Mouse (Mus musculus): ENCODE measurements around the gene Mri1. TPM values are rescaled to one million over a fixed set of nuclear protein-coding genes. Genes with fewer than 3 reads are reported as not detected.

Mri1 gene
- polyA plus RNA-seq, 1 experiment from 2014 or later = 62.9 TPM

GRCm38 (mm10) chr8:84233055-84233454 is 24.1 kb downstream of the Mri1 start:
- no peak overlapping the region for H3K4me2 ChIP-seq (replicated peaks)

GRCm38 (mm10) chr8:84230735-84231134 is 26.4 kb downstream of the Mri1 start:
- Histone ChIP-seq H3K27me3 (no peaks in the 10 kb centered on the region), H3K27ac (no peak overlapping the region), H3K9ac (no peak overlapping the region), H3K36me3 (peaks cover 85% of the 10 kb centered on the region), H3K9me3 (replicated peaks) (no peaks in the 10 kb centered on the region), H3K4me2 (replicated peaks) (no peak overlapping the region), H3K4me3 (no peak overlapping the region), H3K4me1 (peaks cover 16% of the 10 kb centered on the region)
- WGBS = 81% methylated on average over 17 of the region's 17 CpGs
- no peak for ATAC-seq (ENCODE audit: low FRiP score)

More at GRCm38 (mm10) chr8:84233055-84233454, 24.1 kb downstream of the Mri1 start:
- H3K9ac ChIP-seq = no peak overlapping the region
- H3K36me3 ChIP-seq = peaks cover 63% of the 10 kb centered on the region
- no peak overlapping the region for H3K27ac ChIP-seq
- H3K4me3 ChIP-seq = no peak overlapping the region
- no peaks in the 10 kb centered on the region for H3K9me3 ChIP-seq (replicated peaks)
- ATAC-seq (ENCODE audit: low FRiP score) = no peak
- H3K4me1 ChIP-seq = peaks cover 27% of the 10 kb centered on the region
- WGBS = 95% methylated on average over 2 of the region's 2 CpGs
- no peaks in the 10 kb centered on the region for H3K27me3 ChIP-seq

- H3K27ac ChIP-seq = no peak overlapping the region
- H3K4me1 ChIP-seq = no peaks in the 10 kb centered on the region
- H3K36me3 ChIP-seq = peaks cover 97% of the 10 kb centered on the region
- H3K27me3 ChIP-seq = no peaks in the 10 kb centered on the region
- 82% methylated on average over 21 of the region's 21 CpGs for WGBS
- no peak overlapping the region for H3K4me3 ChIP-seq
- no peak for ATAC-seq (ENCODE audit: low FRiP score)
- no peak overlapping the region for H3K4me2 ChIP-seq (replicated peaks)
- no peaks in the 10 kb centered on the region for H3K9me3 ChIP-seq (replicated peaks)
- H3K9ac ChIP-seq = no peak overlapping the region
These were observed 33.6 kb downstream of the Mri1 start for GRCm38 (mm10) chr8:84223322-84224029.

- no peak overlapping the region for H3K4me3 ChIP-seq
- ATAC-seq (ENCODE audit: low FRiP score) = no peak
- H3K9me3 ChIP-seq (replicated peaks) = no peaks in the 10 kb centered on the region
- no peak overlapping the region for H3K27ac ChIP-seq
- no peak overlapping the region for H3K9ac ChIP-seq
- no peaks in the 10 kb centered on the region for H3K4me1 ChIP-seq
- H3K4me2 ChIP-seq (replicated peaks) = no peak overlapping the region
- no peaks in the 10 kb centered on the region for H3K27me3 ChIP-seq
- WGBS = 94% methylated on average over 9 of the region's 9 CpGs
- H3K36me3 ChIP-seq = peaks cover 98% of the 10 kb centered on the region
These were observed 34.5 kb downstream of the Mri1 start for GRCm38 (mm10) chr8:84222566-84223165.

- no peak overlapping the region for H3K4me3 ChIP-seq
- no peak overlapping the region for H3K4me2 ChIP-seq (replicated peaks)
- no peaks in the 10 kb centered on the region for H3K9me3 ChIP-seq (replicated peaks)
- ATAC-seq (ENCODE audit: low FRiP score) = no peak
- peaks cover 98% of the 10 kb centered on the region for H3K36me3 ChIP-seq
- H3K27ac ChIP-seq = no peak overlapping the region
- 90% methylated on average over 7 of the region's 7 CpGs for WGBS
- H3K27me3 ChIP-seq = no peaks in the 10 kb centered on the region
- H3K4me1 ChIP-seq = no peaks in the 10 kb centered on the region
- no peak overlapping the region for H3K9ac ChIP-seq
These were observed 37.0 kb downstream of the Mri1 start for GRCm38 (mm10) chr8:84220105-84220504.

GRCm38 (mm10) chr8:84218143-84218542 is 39.0 kb downstream of the Mri1 start:
- peaks cover 98% of the 10 kb centered on the region for H3K36me3 ChIP-seq
- no peaks in the 10 kb centered on the region for H3K27me3 ChIP-seq
- H3K27ac ChIP-seq = no peak overlapping the region
- no peak overlapping the region for H3K4me2 ChIP-seq (replicated peaks)
- no peaks in the 10 kb centered on the region for H3K9me3 ChIP-seq (replicated peaks)
- no peaks in the 10 kb centered on the region for H3K4me1 ChIP-seq
- no peak overlapping the region for H3K4me3 ChIP-seq
- H3K9ac ChIP-seq = no peak overlapping the region
- ATAC-seq (ENCODE audit: low FRiP score) = no peak
- 95% methylated on average over 5 of the region's 5 CpGs for WGBS

GRCm38 (mm10) chr8:84217206-84217605 is 39.9 kb downstream of the Mri1 start:
- Histone ChIP-seq H3K4me2 (replicated peaks) (no peak overlapping the region), H3K27me3 (no peaks in the 10 kb centered on the region), H3K36me3 (peaks cover 98% of the 10 kb centered on the region), H3K9ac (no peak overlapping the region), H3K4me1 (no peaks in the 10 kb centered on the region), H3K9me3 (replicated peaks) (no peaks in the 10 kb centered on the region), H3K4me3 (no peak overlapping the region), H3K27ac (no peak overlapping the region)
- ATAC-seq (ENCODE audit: low FRiP score) = no peak
- 99% methylated on average over 11 of the region's 11 CpGs for WGBS

GRCm38 (mm10) chr8:84213277-84213676 is 43.8 kb downstream of the Mri1 start:
- peaks cover 18% of the 10 kb centered on the region for H3K4me1 ChIP-seq
- no peak overlapping the region for H3K4me2 ChIP-seq (replicated peaks)
- H3K9ac ChIP-seq = no peak overlapping the region
- no peak overlapping the region for H3K27ac ChIP-seq
- H3K9me3 ChIP-seq (replicated peaks) = no peaks in the 10 kb centered on the region
- no peak for ATAC-seq (ENCODE audit: low FRiP score)
- H3K36me3 ChIP-seq = peaks cover 78% of the 10 kb centered on the region
- no peak overlapping the region for H3K4me3 ChIP-seq
- no peaks in the 10 kb centered on the region for H3K27me3 ChIP-seq
- WGBS = 92% methylated on average over 4 of the region's 4 CpGs

GRCm38 (mm10) chr8:84211881-84212563 is 45.1 kb downstream of the Mri1 start:
- ATAC-seq (ENCODE audit: low FRiP score) = no peak
- 91% methylated on average over 31 of the region's 31 CpGs for WGBS
- H3K36me3 ChIP-seq = peaks cover 65% of the 10 kb centered on the region
- H3K4me1 ChIP-seq = peaks cover 26% of the 10 kb centered on the region
- H3K4me2 ChIP-seq (replicated peaks) = no peak overlapping the region
- no peak overlapping the region for H3K9ac ChIP-seq
- no peaks in the 10 kb centered on the region for H3K9me3 ChIP-seq (replicated peaks)
- H3K27ac ChIP-seq = no peak overlapping the region
- H3K4me3 ChIP-seq = no peak overlapping the region
- no peaks in the 10 kb centered on the region for H3K27me3 ChIP-seq

GRCm38 (mm10) chr8:84211202-84211601 is 45.9 kb downstream of the Mri1 start:
- peaks cover 57% of the 10 kb centered on the region for H3K36me3 ChIP-seq

GRCm38 (mm10) chr8:84210167-84210791 is 46.8 kb downstream of the Mri1 start:
- peak; percentile 37 for ATAC-seq (ENCODE audit: low FRiP score)
- H3K36me3 ChIP-seq = peaks cover 48% of the 10 kb centered on the region
- whole genome bisulfite sequencing = 42% methylated on average over 26 of the region's 34 CpGs

More at GRCm38 (mm10) chr8:84211202-84211601, 45.9 kb downstream of the Mri1 start:
- peaks cover 26% of the 10 kb centered on the region for H3K4me1 ChIP-seq
- H3K9me3 ChIP-seq (replicated peaks) = no peaks in the 10 kb centered on the region
- peak overlapping the region; percentile 23; the same call in 1 of the 2 replicates for H3K27ac ChIP-seq
- no peak overlapping the region for H3K4me3 ChIP-seq
- no peaks in the 10 kb centered on the region for H3K27me3 ChIP-seq
- ATAC-seq (ENCODE audit: low FRiP score) = no peak
- H3K4me2 ChIP-seq (replicated peaks) = no peak overlapping the region
- H3K9ac ChIP-seq = no peak overlapping the region
- WGBS = 92% methylated on average over 3 of the region's 3 CpGs

More at GRCm38 (mm10) chr8:84210167-84210791, 46.8 kb downstream of the Mri1 start:
- 0 out of 2 replicates have a peak overlapping the region, but pooled peaks have one; percentile 22 for H3K4me2 ChIP-seq (replicated peaks)
- H3K9me3 ChIP-seq (replicated peaks) = no peaks in the 10 kb centered on the region
- H3K4me3 ChIP-seq = no peak overlapping the region
- H3K27me3 ChIP-seq = no peaks in the 10 kb centered on the region
- H3K9ac ChIP-seq = peak overlapping the region; percentile 20; the same call in 1 of the 2 replicates
- H3K4me1 ChIP-seq = peaks cover 26% of the 10 kb centered on the region
- no peak overlapping the region for H3K27ac ChIP-seq
